Mouse (Mus musculus) liver, adult 2 months (tissue): ENCODE results near the gene Evpl. TPM values are rescaled to one million over a fixed set of nuclear protein-coding genes. Genes with fewer than 3 reads are reported as not detected.

Experiments
- DNase-seq: peaks from one replicate; pipeline ENCODE4 v3.0.0-alpha.2; 2011; ENCODE audit warnings: low read depth, low spot score; ENCODE audit errors: extremely low read depth
- H3K27ac ChIP-seq: fragments of 200-500 bp; replicated peaks from 2 replicates; pipeline ENCODE4 v1.5.1; 2012; ENCODE audit warnings: low read depth, mild to moderate bottlenecking, control low read depth, inconsistent platforms, low read length; ENCODE audit not compliant: insufficient read depth
- H3K27me3 ChIP-seq: fragments of 200-500 bp; 2 replicates; pipeline ENCODE4 v1.6.1; 2012; ENCODE audit warnings: mild to moderate bottlenecking, moderate library complexity, low read length, inconsistent platforms; ENCODE audit not compliant: control insufficient read depth, insufficient read depth
- H3K36me3 ChIP-seq: fragments of 200-500 bp; 2 replicates; pipeline ENCODE4 v1.6.1; 2012; ENCODE audit warnings: low read length, inconsistent platforms; ENCODE audit not compliant: control insufficient read depth, insufficient read depth
- H3K4me1 ChIP-seq: fragments of 200-500 bp; 2 replicates; pipeline ENCODE4 v1.6.1; 2011; ENCODE audit warnings: low read length; ENCODE audit not compliant: control insufficient read depth, insufficient read depth
- H3K4me3 ChIP-seq: fragments of 200-500 bp; 2 replicates; pipeline ENCODE4 v1.5.1; 2011; ENCODE audit warnings: low read depth, mild to moderate bottlenecking, control low read depth, low read length, moderate library complexity; ENCODE audit not compliant: insufficient read depth
- H3K79me2 ChIP-seq: fragments of 200-500 bp; 2 replicates; pipeline ENCODE4 v1.6.1; 2012; ENCODE audit warnings: inconsistent platforms, mild to moderate bottlenecking, low read length, moderate library complexity; ENCODE audit not compliant: control insufficient read depth, insufficient read depth
- H3K9ac ChIP-seq: fragments of 200-500 bp; 2 replicates; pipeline ENCODE4 v1.6.1; 2012; ENCODE audit warnings: low read depth, mild to moderate bottlenecking, control low read depth, inconsistent platforms, low read length
- CTCF ChIP-seq: fragments of 200-500 bp; IDR thresholded peaks from 2 replicates; pipeline ENCODE4 v1.5.1; 2011; ENCODE audit warnings: low read depth, low read length, control low read depth
- POLR2A ChIP-seq: fragments of 200-500 bp; IDR thresholded peaks from 2 replicates; pipeline ENCODE4 v1.6.1; 2011; ENCODE audit warnings: low read length, control low read depth; ENCODE audit not compliant: insufficient read depth; ENCODE audit errors: extremely low read depth
- WGBS: fragments of 180-500 bp; shearing (Covaris S2); methylation state at CpG from one replicate; pipeline ENCODE4 v1.1.7; 2018; 5-methylcytosine and 5-hydroxymethylcytosine counted together
- polyA plus RNA-seq: library from polyadenylated mRNA; depleted of rRNA; stranded (reverse); fragments of >200 nt; gene quantifications from 2 replicates; pipeline ENCODE4 v1.2.3, GENCODE M21; 2012
- total RNA-seq: library from RNA; depleted of rRNA; stranded (reverse); fragments of >200 nt; gene quantifications from 2 replicates; pipeline ENCODE4 v1.2.3, GENCODE M21; 2014

The Evpl gene
- total and polyA plus RNA-seq, 2 experiments = 0.12 to 0.18 TPM

DNA sequence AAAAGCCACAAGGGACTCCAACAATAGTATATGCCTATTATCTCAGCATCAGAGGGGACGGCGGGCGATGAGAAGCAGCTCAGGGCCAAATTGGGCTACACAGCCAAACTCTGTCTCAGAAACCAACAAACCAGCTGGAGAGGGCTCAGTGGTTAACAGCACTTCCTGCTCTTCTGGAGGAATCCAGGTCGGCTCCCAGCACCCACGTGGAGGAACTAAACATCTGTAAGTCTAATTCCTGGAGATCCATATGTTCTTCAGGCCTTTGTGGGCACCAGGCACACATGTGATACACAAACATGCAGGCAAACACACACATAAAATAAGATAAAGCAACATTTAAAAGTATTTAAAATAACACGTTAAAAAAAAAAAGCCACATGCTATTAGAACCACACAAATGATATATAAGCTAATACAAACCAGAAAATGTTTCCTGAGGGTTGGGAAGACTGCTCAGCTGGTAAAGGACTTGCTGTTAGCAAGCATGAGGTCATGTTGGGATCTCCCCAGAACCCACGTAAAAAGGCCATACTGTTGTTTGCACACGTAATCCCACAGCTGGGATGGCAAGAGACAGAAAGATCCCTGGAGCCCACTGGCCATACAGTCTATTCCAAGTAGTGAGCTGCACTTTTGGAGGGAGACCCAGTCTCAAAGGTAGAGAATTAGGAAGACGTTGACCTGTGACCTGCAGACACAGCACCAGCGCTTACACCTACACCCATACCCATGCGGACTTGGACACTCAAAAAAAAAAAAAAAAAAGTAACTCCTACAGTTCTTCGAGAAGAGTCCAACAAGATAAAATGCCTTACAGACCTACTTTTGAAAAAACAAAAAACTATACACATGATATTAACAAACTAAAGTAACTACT is 35.0 kb upstream of the Evpl start:
- Histone ChIP-seq H3K79me2 (peaks cover 16% of the 10 kb centered on the region; the same call in 1 of the 2 replicates), H3K9ac (peak overlapping the region; percentile 10; the same call in 1 of the 2 replicates), H3K4me1 (peaks cover 7% of the 10 kb centered on the region; the same call in 1 of the 2 replicates), H3K27me3 (no peaks in the 10 kb centered on the region), H3K36me3 (peaks cover 13% of the 10 kb centered on the region), H3K27ac (no peak overlapping the region), H3K4me3 (peak overlapping the region; percentile 83; the same call in 1 of the 2 replicates)
- TF ChIP-seq CTCF (no peak), POLR2A (no peak)
- peak; percentile 34 for DNase-seq
- WGBS = 32% methylated on average over 12 of the region's 12 CpGs

DNA sequence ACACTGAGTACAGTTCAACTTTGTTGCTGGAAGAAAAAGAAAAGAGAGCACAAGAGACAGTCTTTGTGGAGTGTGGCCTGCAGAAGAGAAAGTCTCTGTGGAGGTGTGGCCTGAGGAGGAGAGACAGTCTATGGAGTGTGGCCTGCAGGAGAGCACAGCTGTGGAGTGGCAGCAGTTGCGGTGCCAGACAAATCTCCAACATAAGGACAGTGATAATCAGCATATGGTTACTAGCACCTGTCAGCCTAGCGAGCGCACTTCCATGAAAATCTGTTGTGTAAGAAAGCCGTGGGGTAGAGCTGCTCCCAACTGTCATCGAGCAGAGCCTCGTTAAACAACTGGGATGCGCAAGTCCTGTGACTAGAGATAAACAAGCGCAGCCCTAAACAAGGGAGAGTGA is 31.7 kb upstream of the Evpl start:
- Histone ChIP-seq H3K9ac (no peak overlapping the region), H3K4me3 (no peak overlapping the region), H3K27ac (no peak overlapping the region), H3K4me1 (peaks cover 5% of the 10 kb centered on the region; the same call in 1 of the 2 replicates), H3K27me3 (no peaks in the 10 kb centered on the region), H3K36me3 (peaks cover 30% of the 10 kb centered on the region), H3K79me2 (peaks cover 19% of the 10 kb centered on the region; the same call in 1 of the 2 replicates)
- 91% methylated on average over 8 of the region's 8 CpGs for WGBS
- no peak for TF ChIP-seq POLR2A
- DNase-seq = no peak

DNA sequence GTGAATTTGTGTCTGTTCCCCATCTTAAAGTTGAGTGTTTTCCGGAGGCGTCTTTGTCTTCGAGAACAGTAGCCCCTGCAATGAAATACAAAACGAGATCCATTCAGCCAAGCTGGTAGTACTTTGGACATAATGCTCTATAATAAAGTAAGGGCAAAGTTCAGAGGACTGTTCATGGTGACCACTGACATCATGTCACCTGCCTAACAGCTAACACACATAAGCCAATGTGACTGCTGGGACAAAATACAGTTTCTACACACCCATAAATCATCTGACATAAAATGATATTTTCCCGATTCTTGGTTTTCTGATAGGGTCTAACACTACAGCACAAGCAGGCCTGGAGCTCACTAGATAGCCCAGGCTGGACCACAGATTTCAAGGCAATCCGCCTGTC is 30.4 kb upstream of the Evpl start:
- no peak overlapping the region for H3K9ac ChIP-seq
- no peak overlapping the region for H3K4me3 ChIP-seq
- peaks cover 5% of the 10 kb centered on the region; the same call in 1 of the 2 replicates for H3K4me1 ChIP-seq
- DNase-seq = no peak
- peaks cover 13% of the 10 kb centered on the region; the same call in 1 of the 2 replicates for H3K79me2 ChIP-seq
- no peak for TF ChIP-seq CTCF
- TF ChIP-seq POLR2A = no peak
- no peaks in the 10 kb centered on the region for H3K27me3 ChIP-seq
- H3K27ac ChIP-seq = no peak overlapping the region
- 90% methylated on average over 6 of the region's 6 CpGs for WGBS
- peaks cover 41% of the 10 kb centered on the region for H3K36me3 ChIP-seq

DNA sequence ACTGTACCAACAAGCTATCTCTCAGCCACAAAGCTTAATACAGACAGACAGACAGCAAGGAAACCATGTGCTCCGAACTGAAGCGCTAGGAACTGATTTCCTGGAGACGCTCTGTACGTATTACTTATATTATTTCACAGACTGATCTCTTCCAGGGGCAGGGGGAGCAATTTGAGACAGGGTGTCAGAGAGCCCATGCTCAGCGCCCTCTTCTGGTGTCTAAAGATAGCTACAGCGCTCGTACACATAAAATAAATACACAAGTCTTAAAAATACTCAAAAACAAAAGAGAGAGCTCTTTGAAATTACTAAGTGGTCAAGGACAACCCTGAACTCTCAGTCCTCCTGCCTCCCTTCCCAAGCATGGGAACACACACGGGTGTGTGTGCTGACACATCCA is 29.8 kb upstream of the Evpl start:
- 91% methylated on average over 8 of the region's 8 CpGs for WGBS
- Histone ChIP-seq H3K27me3 (no peaks in the 10 kb centered on the region), H3K36me3 (peaks cover 46% of the 10 kb centered on the region), H3K9ac (no peak overlapping the region), H3K79me2 (peaks cover 13% of the 10 kb centered on the region; the same call in 1 of the 2 replicates), H3K27ac (no peak overlapping the region), H3K4me3 (no peak overlapping the region), H3K4me1 (peaks cover 3% of the 10 kb centered on the region; the same call in 1 of the 2 replicates)
- DNase-seq = no peak
- TF ChIP-seq CTCF (peak; percentile 30; the same call in 1 of the 2 replicates), POLR2A (no peak)

DNA sequence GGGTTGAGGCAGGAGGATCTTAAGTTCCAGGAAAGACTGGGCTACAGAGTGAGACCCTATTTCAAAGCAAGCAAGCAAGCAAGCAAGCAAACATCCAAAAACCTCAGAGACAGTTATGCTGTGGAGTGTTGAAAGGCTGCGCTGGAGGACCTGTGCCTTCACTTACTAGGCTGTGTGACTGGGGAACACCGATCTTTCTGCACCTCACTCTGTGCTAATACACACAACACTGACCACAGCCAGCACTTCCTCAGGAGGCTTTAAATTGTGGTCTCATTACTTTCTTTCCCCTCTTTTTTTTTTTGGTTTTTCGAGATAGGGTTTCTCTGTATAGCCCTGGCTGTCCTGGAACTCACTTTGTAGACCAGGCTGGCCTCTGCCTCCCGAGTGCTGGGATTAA is 28.0 kb upstream of the Evpl start:
- whole genome bisulfite sequencing = 93% methylated on average over 4 of the region's 4 CpGs
- H3K36me3 ChIP-seq = peaks cover 59% of the 10 kb centered on the region

DNA sequence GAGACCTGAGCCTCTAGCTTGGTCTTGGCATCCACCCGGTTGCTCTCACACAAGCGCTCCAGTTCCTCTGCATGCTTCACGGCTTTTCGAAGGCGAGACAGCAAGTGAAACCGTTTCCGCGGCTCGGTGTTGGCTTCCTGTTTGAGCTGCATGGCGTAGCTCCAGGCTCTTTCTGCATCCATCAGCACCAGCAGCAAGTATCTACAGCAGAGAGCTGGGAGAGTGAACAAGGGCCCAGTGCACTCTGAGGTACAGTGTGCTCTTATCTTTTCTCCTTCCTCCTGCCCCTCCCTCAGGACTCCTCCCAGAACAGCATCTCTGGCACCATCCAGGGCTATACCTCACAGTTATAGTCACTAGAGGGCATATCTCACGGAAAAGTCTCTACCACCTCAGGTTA is 27.5 kb upstream of the Evpl start:
- H3K4me1 ChIP-seq = no peaks in the 10 kb centered on the region

More for the DNA sequence above, 28.0 kb upstream of the Evpl start:
- H3K9ac ChIP-seq = no peak overlapping the region
- DNase-seq = no peak
- H3K79me2 ChIP-seq = peaks cover 6% of the 10 kb centered on the region; the same call in 1 of the 2 replicates
- TF ChIP-seq POLR2A (no peak), CTCF (no peak)
- H3K4me3 ChIP-seq = no peak overlapping the region
- H3K27me3 ChIP-seq = no peaks in the 10 kb centered on the region
- no peaks in the 10 kb centered on the region for H3K4me1 ChIP-seq
- H3K27ac ChIP-seq = no peak overlapping the region

More for the DNA sequence above, 27.5 kb upstream of the Evpl start:
- H3K27ac ChIP-seq = no peak overlapping the region
- no peak overlapping the region for H3K9ac ChIP-seq
- H3K79me2 ChIP-seq = peaks cover 3% of the 10 kb centered on the region; the same call in 1 of the 2 replicates
- TF ChIP-seq POLR2A (no peak), CTCF (no peak)
- DNase-seq = no peak
- no peaks in the 10 kb centered on the region for H3K27me3 ChIP-seq
- 72% methylated on average over 11 of the region's 11 CpGs for WGBS
- no peak overlapping the region for H3K4me3 ChIP-seq
- peaks cover 63% of the 10 kb centered on the region for H3K36me3 ChIP-seq
